Mouse (Mus musculus) thymus, postnatal 0 days (tissue): Measurements from ENCODE around the gene Trim34a. TPM values are rescaled to one million over a fixed set of nuclear protein-coding genes. Genes with fewer than 3 reads are reported as not detected.

Experiments
- polyA plus RNA-seq: library from polyadenylated mRNA; unstranded; fragments of >200 nt; fragmentation: Nextera tagmentation; extraction: Ambion mirVana; gene quantifications from 2 replicates; pipeline ENCODE4 v1.2.1, GENCODE M21; 2015

The Trim34a gene
- polyA plus RNA-seq, 1 experiment from 2014 or later = 12.0 TPM

Other genes with a start within 250 kb of the Trim34a start
- gene Olfr638, start 245.7 kb upstream of the Trim34a start, polyA plus RNA-seq = not detected in 2 replicates
- 0.01 and 0.03 TPM in 2 replicates for gene Olfr639, start 227.2 kb upstream of the Trim34a start, polyA plus RNA-seq
- not detected in 2 replicates for gene Olfr640, start 218.9 kb upstream of the Trim34a start, polyA plus RNA-seq
- not detected in 2 replicates for gene Olfr641, start 209.0 kb upstream of the Trim34a start, polyA plus RNA-seq
- not detected in 2 replicates for gene Olfr642, start 191.8 kb upstream of the Trim34a start, polyA plus RNA-seq
- gene 4930516K23Rik, start 183.0 kb upstream of the Trim34a start, polyA plus RNA-seq = not detected in 2 replicates
- gene Olfr644, start 172.6 kb upstream of the Trim34a start, polyA plus RNA-seq = not detected in 2 replicates
- gene Olfr645, start 159.0 kb upstream of the Trim34a start, polyA plus RNA-seq = not detected in 2 replicates
- gene Olfr646, start 139.6 kb upstream of the Trim34a start, polyA plus RNA-seq = 0.10 TPM in 1 of 2 replicates, not detected in the other
- gene Ubqln5, start 114.6 kb upstream of the Trim34a start, polyA plus RNA-seq = not detected in 2 replicates
- not detected in 2 replicates for gene Olfr643, start 107.1 kb upstream of the Trim34a start, polyA plus RNA-seq
- gene Ubqln3, start 101.2 kb upstream of the Trim34a start, polyA plus RNA-seq = 0.10 TPM in 1 of 2 replicates, not detected in the other
- gene Ubqlnl, start 93.9 kb upstream of the Trim34a start, polyA plus RNA-seq = not detected in 2 replicates
- 0.45 and 0.65 TPM in 2 replicates for gene Olfm5, start 79.6 kb upstream of the Trim34a start, polyA plus RNA-seq
- 0.08 and 0.10 TPM in 2 replicates for gene Olfr648, start 61.1 kb upstream of the Trim34a start, polyA plus RNA-seq
- gene Olfr649, start 48.5 kb upstream of the Trim34a start, polyA plus RNA-seq = not detected in 2 replicates
- 0.75 and 0.99 TPM in 2 replicates for gene Trim6, start 25.7 kb upstream of the Trim34a start, polyA plus RNA-seq
- gene Trim5, start 43.6 kb downstream of the Trim34a start, polyA plus RNA-seq = 2.8 and 3.1 TPM in 2 replicates
- 47.9 and 53.1 TPM in 2 replicates for gene Trim12a, start 71.0 kb downstream of the Trim34a start, polyA plus RNA-seq
- 0.10 and 0.22 TPM in 2 replicates for gene Trim34b, start 85.0 kb downstream of the Trim34a start, polyA plus RNA-seq
- gene Trim12c, start 108.9 kb downstream of the Trim34a start, polyA plus RNA-seq = 7.8 and 9.6 TPM in 2 replicates
- 0.21 and 0.46 TPM in 2 replicates for gene Trim30b, start 125.4 kb downstream of the Trim34a start, polyA plus RNA-seq
- 0.45 and 0.74 TPM in 2 replicates for gene Trim30c, start 156.4 kb downstream of the Trim34a start, polyA plus RNA-seq
- gene Trim30a, start 220.7 kb downstream of the Trim34a start, polyA plus RNA-seq = 15.3 and 17.9 TPM in 2 replicates